Mouse (Mus musculus) liver, embryonic 14.5 days (tissue): ENCODE measurements around the gene Trp63.

Source experiments
- CTCF ChIP-seq: IDR thresholded peaks from 2 replicates; pipeline ENCODE4 v1.5.1; 2016; ENCODE audit warnings: antibody characterized with exemption, low read depth, control low read depth
- EP300 ChIP-seq: IDR thresholded peaks from 2 replicates; pipeline ENCODE4 v1.6.1; 2016; ENCODE audit warnings: antibody characterized with exemption, low read depth

DNA sequence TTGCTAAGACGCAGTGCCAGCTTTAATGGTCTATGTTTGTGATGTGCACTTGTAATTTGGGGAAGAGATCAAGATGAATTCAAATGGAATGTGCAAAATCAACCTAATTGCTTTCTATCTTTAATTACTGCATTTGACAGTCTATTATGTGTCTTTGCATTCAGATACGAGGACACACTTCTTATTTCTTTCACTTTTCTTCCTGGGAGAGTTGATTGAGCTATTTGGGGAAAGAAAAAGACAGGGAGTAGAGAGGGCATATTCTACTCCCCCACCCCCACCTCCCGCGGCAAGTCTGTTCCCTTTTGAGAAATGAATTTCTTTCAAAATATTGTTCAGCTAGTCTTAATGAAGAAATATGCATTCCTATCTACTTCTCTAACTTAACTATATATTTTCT lies 149.0 kb downstream of the Trp63 start:
- TF ChIP-seq CTCF, result no peak
- TF ChIP-seq EP300, result no peak
